Mouse (Mus musculus) layer of hippocampus, postnatal 25 days (tissue): ENCODE measurements around the gene Gm10037. TPM values are rescaled to one million over a fixed set of nuclear protein-coding genes. Genes with fewer than 3 reads are reported as not detected.
"Not testable (repeated sequence)": the region's sequence is repeated elsewhere in the genome, so short reads cannot be mapped to it uniquely, and the experiment has no call there.

Experiments
- DNase-seq, 2 experiments: peaks; one replicate each; pipeline ENCODE4 v3.0.0; 2022; ENCODE audit warnings: mixed read lengths in 2 of 2, low spot score in 1 of 2; ENCODE audit errors: extremely low spot score in 1 of 2
- total RNA-seq, 2 experiments: library from RNA; stranded (reverse); gene quantifications; 2 replicates each; pipeline ENCODE4 v1.2.3; 2021

The Gm10037 gene
- total RNA-seq, 2 experiments from 2014 or later = 6.3 to 8.4 TPM

GRCm38 (mm10) chr13:67876049-67876698 lies 45.3 kb downstream of the Gm10037 start:
- DNase-seq = not testable (repeated sequence)

GRCm38 (mm10) chr13:67876699-67877254 lies 45.9 kb downstream of the Gm10037 start:
- DNase-seq = no peak

GRCm38 (mm10) chr13:67883966-67884365 lies 53.1 kb downstream of the Gm10037 start:
- DNase-seq = no peak

Other genes with a start within 250 kb of the Gm10037 start
- gene Zfp729b, start 221.4 kb upstream of the Gm10037 start, total RNA-seq = 1 to 10 TPM; 8.6 to 8.7 TPM
- 1 to 10 TPM; 1.3 to 2.6 TPM for gene Gm49345, start 193.3 kb upstream of the Gm10037 start, total RNA-seq
- 1 to 10 TPM; 8.4 to 9.7 TPM for gene Zfp729a, start 193.3 kb upstream of the Gm10037 start, total RNA-seq
- 10 to 100 TPM; 18.5 to 25.1 TPM for gene Zfp738, start 144.0 kb upstream of the Gm10037 start, total RNA-seq
- 10 to 100 TPM; 14.7 to 15.1 TPM for gene Zfp65, start 101.9 kb upstream of the Gm10037 start, total RNA-seq
- gene Zfp85, start 75.9 kb upstream of the Gm10037 start, total RNA-seq = 1 to 10 TPM; 6.2 to 6.6 TPM
- gene Zfp493, start 51.4 kb upstream of the Gm10037 start, total RNA-seq = 1 to 10 TPM; 4.5 to 7.1 TPM
- gene Zfp273, start 17.4 kb upstream of the Gm10037 start, total RNA-seq = 1 to 10 TPM; 7.2 to 7.7 TPM
- gene BC048507, start 32.2 kb downstream of the Gm10037 start, total RNA-seq = not detected